Mouse (Mus musculus): Measurements from ENCODE around the gene Vps37c. TPM values are rescaled to one million over a fixed set of nuclear protein-coding genes. Genes with fewer than 3 reads are reported as not detected.

Gene Vps37c
- polyA plus RNA-seq, 1 experiment from 2014 or later = 33.1 TPM

- no peak for TF ChIP-seq CTCF (IDR thresholded peaks at IDR 0.05; ENCODE audit: low read depth)
- 90% methylated on average over 6 of the region's 6 CpGs for WGBS
- Histone ChIP-seq H3K4me1 (ENCODE audit: insufficient read depth) (no peaks in the 10 kb centered on the region), H3K4me3 (ENCODE audit: low read depth, low read length) (no peak overlapping the region), H3K9me3 (ENCODE audit: low read depth, low read length) (no peaks in the 10 kb centered on the region), H3K36me3 (ENCODE audit: insufficient read depth) (no peaks in the 10 kb centered on the region), H3K9ac (no peak overlapping the region), H3K27ac (ENCODE audit: low read depth) (no peak overlapping the region), H3K4me2 (no peak overlapping the region), H3K27me3 (ENCODE audit: insufficient read depth, low read length) (no peaks in the 10 kb centered on the region)
- ATAC-seq (ENCODE audit: insufficient read depth) (no peak), DNase-seq (no peak)
Observed at GRCm38 (mm10) chr19:10749295-10749694, 60.8 kb downstream of the Vps37c start.

- H3K36me3 ChIP-seq (ENCODE audit: insufficient read depth) = no peaks in the 10 kb centered on the region
- no peak overlapping the region for H3K4me3 ChIP-seq (ENCODE audit: low read depth, low read length)
- H3K4me1 ChIP-seq (ENCODE audit: insufficient read depth) = no peaks in the 10 kb centered on the region
- WGBS = 72% methylated on average over 6 of the region's 6 CpGs
- H3K27me3 ChIP-seq (ENCODE audit: insufficient read depth, low read length) = no peaks in the 10 kb centered on the region
- H3K4me2 ChIP-seq = no peak overlapping the region
- H3K9ac ChIP-seq = no peak overlapping the region
- H3K9me3 ChIP-seq (ENCODE audit: low read depth, low read length) = no peaks in the 10 kb centered on the region
- TF ChIP-seq CTCF (IDR thresholded peaks at IDR 0.05; ENCODE audit: low read depth) = no peak
- H3K27ac ChIP-seq (ENCODE audit: low read depth) = no peak overlapping the region
- ATAC-seq (ENCODE audit: insufficient read depth) (no peak), DNase-seq (no peak)
Observed at GRCm38 (mm10) chr19:10750161-10750560, 61.6 kb downstream of the Vps37c start.

DNA sequence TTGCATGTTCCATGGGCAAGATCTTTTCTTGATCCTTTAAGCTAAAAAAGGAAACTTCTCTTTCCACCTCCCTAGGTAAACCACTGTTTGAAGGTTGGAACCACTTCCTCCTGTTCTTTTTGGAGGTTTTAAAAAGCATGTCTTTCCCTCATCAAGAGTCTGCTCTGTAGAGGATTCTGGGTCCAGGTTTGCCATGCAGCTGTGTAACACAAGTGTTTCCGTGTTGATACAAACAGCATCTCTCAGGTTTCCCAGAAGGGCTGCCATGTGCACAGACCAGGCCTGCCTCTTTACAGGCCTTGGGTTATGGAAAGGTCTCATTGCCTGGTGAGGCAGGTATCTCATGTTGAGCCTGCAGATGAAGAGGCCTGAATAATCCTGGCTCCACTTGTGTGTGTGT lies 63.1 kb downstream of the Vps37c start:
- 81% methylated on average over 1 of the region's 1 CpGs for WGBS
- no peak overlapping the region for H3K4me3 ChIP-seq (ENCODE audit: low read depth, low read length)
- H3K27me3 ChIP-seq (ENCODE audit: insufficient read depth, low read length) = no peaks in the 10 kb centered on the region
- no peak overlapping the region for H3K4me2 ChIP-seq
- DNase-seq (no peak), ATAC-seq (ENCODE audit: insufficient read depth) (no peak)
- no peaks in the 10 kb centered on the region for H3K9me3 ChIP-seq (ENCODE audit: low read depth, low read length)
- no peaks in the 10 kb centered on the region for H3K36me3 ChIP-seq (ENCODE audit: insufficient read depth)
- TF ChIP-seq CTCF (IDR thresholded peaks at IDR 0.05; ENCODE audit: low read depth) = no peak
- no peak overlapping the region for H3K9ac ChIP-seq
- no peaks in the 10 kb centered on the region for H3K4me1 ChIP-seq (ENCODE audit: insufficient read depth)
- no peak overlapping the region for H3K27ac ChIP-seq (ENCODE audit: low read depth)

- H3K4me2 ChIP-seq = no peak overlapping the region
- H3K4me3 ChIP-seq (ENCODE audit: low read depth, low read length) = no peak overlapping the region
- WGBS = 90% methylated on average over 6 of the region's 6 CpGs
- H3K27me3 ChIP-seq (ENCODE audit: insufficient read depth, low read length) = no peaks in the 10 kb centered on the region
- H3K9ac ChIP-seq = no peak overlapping the region
- DNase-seq (no peak), ATAC-seq (ENCODE audit: insufficient read depth) (no peak)
- no peak overlapping the region for H3K27ac ChIP-seq (ENCODE audit: low read depth)
- no peaks in the 10 kb centered on the region for H3K4me1 ChIP-seq (ENCODE audit: insufficient read depth)
- H3K9me3 ChIP-seq (ENCODE audit: low read depth, low read length) = no peaks in the 10 kb centered on the region
- H3K36me3 ChIP-seq (ENCODE audit: insufficient read depth) = no peaks in the 10 kb centered on the region
- no peak for TF ChIP-seq CTCF (IDR thresholded peaks at IDR 0.05; ENCODE audit: low read depth)
Observed at GRCm38 (mm10) chr19:10752106-10752505, 63.6 kb downstream of the Vps37c start.

- TF ChIP-seq CTCF (IDR thresholded peaks at IDR 0.05; ENCODE audit: low read depth) = no peak
- Histone ChIP-seq H3K9ac (no peak overlapping the region), H3K27me3 (ENCODE audit: insufficient read depth, low read length) (no peaks in the 10 kb centered on the region), H3K4me1 (ENCODE audit: insufficient read depth) (no peaks in the 10 kb centered on the region), H3K4me3 (ENCODE audit: low read depth, low read length) (no peak overlapping the region), H3K27ac (ENCODE audit: low read depth) (no peak overlapping the region), H3K4me2 (no peak overlapping the region), H3K9me3 (ENCODE audit: low read depth, low read length) (no peaks in the 10 kb centered on the region), H3K36me3 (ENCODE audit: insufficient read depth) (no peaks in the 10 kb centered on the region)
- ATAC-seq (ENCODE audit: insufficient read depth) = no peak
- no peak for DNase-seq
- 94% methylated on average over 5 of the region's 5 CpGs for WGBS
Observed at GRCm38 (mm10) chr19:10752646-10753045, 64.1 kb downstream of the Vps37c start.

DNA sequence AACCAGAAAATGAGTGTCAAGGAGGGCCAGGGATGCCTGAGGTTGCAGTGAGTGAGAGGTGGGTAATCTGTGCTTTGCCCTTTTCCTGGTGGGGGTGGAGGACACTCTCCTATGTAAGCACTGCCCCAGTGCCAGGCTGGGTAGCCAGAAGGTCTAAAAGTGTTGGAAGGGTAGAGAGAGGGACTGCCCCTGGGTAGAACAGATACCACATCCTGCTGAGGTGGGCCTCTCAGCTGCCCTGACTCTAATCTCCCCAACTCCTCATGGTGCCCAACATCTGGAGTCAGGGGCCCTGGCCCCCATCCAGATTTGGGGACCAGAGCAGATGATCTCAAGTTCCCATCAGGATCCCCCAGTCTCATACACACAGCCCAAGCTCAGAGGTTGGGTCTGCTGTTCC lies 68.6 kb downstream of the Vps37c start:
- Histone ChIP-seq H3K9ac (no peak overlapping the region), H3K27me3 (ENCODE audit: insufficient read depth, low read length) (no peaks in the 10 kb centered on the region), H3K27ac (ENCODE audit: low read depth) (no peak overlapping the region), H3K4me2 (no peak overlapping the region), H3K36me3 (ENCODE audit: insufficient read depth) (no peaks in the 10 kb centered on the region), H3K4me3 (ENCODE audit: low read depth, low read length) (no peak overlapping the region), H3K9me3 (ENCODE audit: low read depth, low read length) (no peaks in the 10 kb centered on the region), H3K4me1 (ENCODE audit: insufficient read depth) (no peaks in the 10 kb centered on the region)
- no peak for TF ChIP-seq CTCF (IDR thresholded peaks at IDR 0.05; ENCODE audit: low read depth)
- ATAC-seq (ENCODE audit: insufficient read depth) (no peak), DNase-seq (no peak)

- ATAC-seq (ENCODE audit: insufficient read depth) (no peak), DNase-seq (no peak)
- Histone ChIP-seq H3K4me3 (ENCODE audit: low read depth, low read length) (no peak overlapping the region), H3K4me1 (ENCODE audit: insufficient read depth) (no peaks in the 10 kb centered on the region), H3K9ac (no peak overlapping the region), H3K9me3 (ENCODE audit: low read depth, low read length) (no peaks in the 10 kb centered on the region), H3K36me3 (ENCODE audit: insufficient read depth) (no peaks in the 10 kb centered on the region), H3K27ac (ENCODE audit: low read depth) (peak overlapping the region; percentile 26; the same call in 1 of the 2 replicates), H3K27me3 (ENCODE audit: insufficient read depth, low read length) (no peaks in the 10 kb centered on the region), H3K4me2 (no peak overlapping the region)
- no peak for TF ChIP-seq CTCF (IDR thresholded peaks at IDR 0.05; ENCODE audit: low read depth)
- WGBS = 83% methylated on average over 2 of the region's 2 CpGs
Observed at GRCm38 (mm10) chr19:10757526-10757925, 69.0 kb downstream of the Vps37c start.

- Histone ChIP-seq H3K27ac (ENCODE audit: low read depth) (peak overlapping the region; percentile 26), H3K4me1 (ENCODE audit: insufficient read depth) (no peaks in the 10 kb centered on the region), H3K36me3 (ENCODE audit: insufficient read depth) (no peaks in the 10 kb centered on the region), H3K9me3 (ENCODE audit: low read depth, low read length) (no peaks in the 10 kb centered on the region), H3K27me3 (ENCODE audit: insufficient read depth, low read length) (no peaks in the 10 kb centered on the region), H3K4me3 (ENCODE audit: low read depth, low read length) (no peak overlapping the region), H3K4me2 (no peak overlapping the region), H3K9ac (no peak overlapping the region; the same call in 1 of the 2 replicates)
- TF ChIP-seq CTCF (IDR thresholded peaks at IDR 0.05; ENCODE audit: low read depth) = no peak
- peak; percentile 50; the same call in 1 of the 2 replicates for ATAC-seq (ENCODE audit: insufficient read depth)
- peak; percentile 36 for DNase-seq
- 26% methylated on average over 6 of the region's 6 CpGs for WGBS
Observed at GRCm38 (mm10) chr19:10758708-10759107, 70.2 kb downstream of the Vps37c start.
